Mouse (Mus musculus): Measurements from ENCODE around the gene Ust.

Gene Ust

GRCm38 (mm10) chr10:8213906-8214421 lies 304.7 kb downstream of the Ust start:
- peak; percentile 72 to 74 for DNase-seq

GRCm38 (mm10) chr10:8213266-8213905 lies 305.2 kb downstream of the Ust start:
- DNase-seq, result peak in 1 of 2 experiments; percentile 40

GRCm38 (mm10) chr10:8212611-8213226 lies 305.9 kb downstream of the Ust start:
- DNase-seq, result no peak

GRCm38 (mm10) chr10:8211694-8212093 lies 306.9 kb downstream of the Ust start:
- no peak for DNase-seq

- DNase-seq, result no peak
Observed at GRCm38 (mm10) chr10:8210366-8210765, 308.3 kb downstream of the Ust start.

GRCm38 (mm10) chr10:8207358-8207757 lies 311.3 kb downstream of the Ust start:
- DNase-seq, result no peak

GRCm38 (mm10) chr10:8203681-8204080 lies 314.9 kb downstream of the Ust start:
- no peak for DNase-seq

GRCm38 (mm10) chr10:8199816-8200215 lies 318.8 kb downstream of the Ust start:
- DNase-seq, result no peak

- DNase-seq, result no peak
Observed at GRCm38 (mm10) chr10:8199026-8199756, 319.4 kb downstream of the Ust start.

- DNase-seq, result no peak
Observed at GRCm38 (mm10) chr10:8197661-8198060, 321.0 kb downstream of the Ust start.

- peak; percentile 36 to 76 for DNase-seq
Observed at GRCm38 (mm10) chr10:8196300-8196699, 322.3 kb downstream of the Ust start.

GRCm38 (mm10) chr10:8195730-8196129 lies 322.9 kb downstream of the Ust start:
- DNase-seq, result no peak

- DNase-seq, result no peak
Observed at GRCm38 (mm10) chr10:8189331-8189981, 329.2 kb downstream of the Ust start.

- DNase-seq, result no peak
Observed at GRCm38 (mm10) chr10:8185586-8185985, 333.0 kb downstream of the Ust start.

GRCm38 (mm10) chr10:8184711-8185110 lies 333.9 kb downstream of the Ust start:
- DNase-seq, result no peak

GRCm38 (mm10) chr10:8183171-8183570 lies 335.5 kb downstream of the Ust start:
- no peak for DNase-seq

GRCm38 (mm10) chr10:8181596-8182185 lies 336.9 kb downstream of the Ust start:
- no peak for DNase-seq

- no peak for DNase-seq
Observed at GRCm38 (mm10) chr10:8177618-8178017, 341.0 kb downstream of the Ust start.

- peak in 1 of 2 experiments; percentile 44 for DNase-seq
Observed at GRCm38 (mm10) chr10:8176351-8177053, 342.1 kb downstream of the Ust start.

- DNase-seq, result no peak
Observed at GRCm38 (mm10) chr10:8176008-8176350, 342.6 kb downstream of the Ust start.

- no peak for DNase-seq
Observed at GRCm38 (mm10) chr10:8174697-8175096, 343.9 kb downstream of the Ust start.

GRCm38 (mm10) chr10:8174230-8174629 lies 344.4 kb downstream of the Ust start:
- DNase-seq, result no peak
